Mouse (Mus musculus) liver, embryonic 13.5 days (tissue): ENCODE results near the gene Mto1. TPM values are rescaled to one million over a fixed set of nuclear protein-coding genes. Genes with fewer than 3 reads are reported as not detected.

Source experiments
- ATAC-seq: fragments of 200-750 bp; cut with Nextera tagmentation; 2 replicates; pipeline ENCODE4 v1.8.0; 2017; ENCODE audit warnings: low read depth, mild to moderate bottlenecking, moderate number of reproducible peaks, moderate library complexity
- DNase-seq: peaks from one replicate; pipeline ENCODE4 v3.0.0; 2022
- H3K27ac ChIP-seq: fragments of 300-500 bp; sonication (generic); 2 replicates; pipeline ENCODE4 v1.5.1; 2015; ENCODE audit warnings: moderate library complexity, mild to moderate bottlenecking, inconsistent platforms
- H3K27me3 ChIP-seq: fragments of 300-500 bp; sonication (generic); 2 replicates; pipeline ENCODE4 v1.6.1; 2015; ENCODE audit warnings: mild to moderate bottlenecking, inconsistent platforms
- H3K36me3 ChIP-seq: fragments of 300-500 bp; sonication (generic); 2 replicates; pipeline ENCODE4 v1.6.1; 2015; ENCODE audit warnings: mild to moderate bottlenecking, inconsistent platforms
- H3K4me1 ChIP-seq: fragments of 300-500 bp; sonication (generic); replicated peaks from 2 replicates; pipeline ENCODE4 v1.6.1; 2015; ENCODE audit warnings: inconsistent platforms
- H3K4me2 ChIP-seq: fragments of 300-500 bp; sonication (generic); 2 replicates; pipeline ENCODE4 v1.6.1; 2015; ENCODE audit warnings: inconsistent platforms, mild to moderate bottlenecking, moderate library complexity
- H3K4me3 ChIP-seq: fragments of 300-500 bp; sonication (generic); replicated peaks from 2 replicates; pipeline ENCODE4 v1.5.1; 2015; ENCODE audit warnings: mild to moderate bottlenecking, inconsistent platforms
- H3K9ac ChIP-seq: fragments of 300-500 bp; sonication (generic); 2 replicates; pipeline ENCODE4 v1.6.1; 2015; ENCODE audit warnings: mild to moderate bottlenecking, inconsistent platforms
- H3K9me3 ChIP-seq: fragments of 300-500 bp; sonication (generic); replicated peaks from 2 replicates; pipeline ENCODE4 v1.6.1; 2016; ENCODE audit warnings: inconsistent platforms
- WGBS: fragments of 180-500 bp; shearing (Covaris S2); methylation state at CpG from one replicate; pipeline ENCODE4 v1.1.7; 2015; ENCODE audit not compliant: insufficient replicate concordance; 5-methylcytosine and 5-hydroxymethylcytosine counted together
- polyA plus RNA-seq: library from polyadenylated mRNA; unstranded; fragments of >200 nt; fragmentation: Nextera tagmentation; extraction: Ambion mirVana; gene quantifications from 2 replicates; pipeline ENCODE4 v1.2.1, GENCODE M21; 2015

Mto1 gene
- polyA plus RNA-seq, 1 experiment from 2014 or later: 23.4 TPM

- DNase-seq (peak; percentile 16), ATAC-seq (peak; percentile 35)
- Histone ChIP-seq H3K9ac (peak within 1 kb of the TSS; percentile 64), H3K27ac (no peak within 1 kb of the TSS), H3K4me1 (peaks cover 19% of the 10 kb centered on the region), H3K4me3 (peak within 1 kb of the TSS; percentile 57), H3K36me3 (no peaks in the 10 kb centered on the region), H3K4me2 (peak within 1 kb of the TSS; percentile 79), H3K27me3 (peaks cover 75% of the 10 kb centered on the region), H3K9me3 (no peaks in the 10 kb centered on the region)
- WGBS: under 1% methylated on average over 81 of the region's 81 CpGs
These were observed 5.2 kb upstream of the Mto1 start, which contains the start of gene Cgas for GRCm38 (mm10) chr9:78442579-78443392. TSS of gene Cgas (minus strand) at chr9:78443237.

GRCm38 (mm10) chr9:78447606-78447972 is 419 bp upstream of the Mto1 start:
- Histone ChIP-seq H3K9me3 (no peaks in the 10 kb centered on the region), H3K9ac (peak overlapping the region; percentile 95), H3K27me3 (peaks cover 43% of the 10 kb centered on the region), H3K36me3 (peaks cover 28% of the 10 kb centered on the region), H3K27ac (no peak overlapping the region), H3K4me3 (peak overlapping the region; percentile 95), H3K4me2 (peak overlapping the region; percentile 83), H3K4me1 (peaks cover 36% of the 10 kb centered on the region)
- WGBS: 40% methylated on average over 9 of the region's 9 CpGs
- ATAC-seq: no peak
- no peak for DNase-seq

- H3K36me3 ChIP-seq: peaks cover 53% of the 10 kb centered on the region
- 67% methylated on average over 5 of the region's 5 CpGs for WGBS
- H3K4me1 ChIP-seq: peaks cover 40% of the 10 kb centered on the region
- ATAC-seq (no peak), DNase-seq (no peak)
- peaks cover 16% of the 10 kb centered on the region for H3K27me3 ChIP-seq
- no peak overlapping the region for H3K4me3 ChIP-seq
- H3K27ac ChIP-seq: no peak overlapping the region
- no peaks in the 10 kb centered on the region for H3K9me3 ChIP-seq
- H3K9ac ChIP-seq: no peak overlapping the region
- 0 out of 2 replicates have a peak overlapping the region, but pooled peaks have one; percentile 3 for H3K4me2 ChIP-seq
These were observed 2.4 kb downstream of the Mto1 start for GRCm38 (mm10) chr9:78450404-78450803.

GRCm38 (mm10) chr9:78451382-78451781 is 3.4 kb downstream of the Mto1 start:
- no peak overlapping the region for H3K27ac ChIP-seq

GRCm38 (mm10) chr9:78457026-78457425 is 9.0 kb downstream of the Mto1 start:
- ATAC-seq (no peak), DNase-seq (no peak)
- Histone ChIP-seq H3K9ac (no peak overlapping the region), H3K36me3 (peaks cover 90% of the 10 kb centered on the region), H3K27ac (no peak overlapping the region), H3K27me3 (no peaks in the 10 kb centered on the region), H3K9me3 (no peaks in the 10 kb centered on the region), H3K4me2 (no peak overlapping the region), H3K4me1 (peaks cover 10% of the 10 kb centered on the region), H3K4me3 (no peak overlapping the region)
- WGBS: 87% methylated on average over 8 of the region's 8 CpGs

More at GRCm38 (mm10) chr9:78451382-78451781, 3.4 kb downstream of the Mto1 start:
- Histone ChIP-seq H3K27me3 (peaks cover 7% of the 10 kb centered on the region; the same call in 1 of the 2 replicates), H3K4me1 (peaks cover 40% of the 10 kb centered on the region), H3K9me3 (no peaks in the 10 kb centered on the region), H3K4me3 (no peak overlapping the region), H3K36me3 (peaks cover 61% of the 10 kb centered on the region), H3K9ac (no peak overlapping the region), H3K4me2 (no peak overlapping the region)
- DNase-seq (no peak), ATAC-seq (no peak)
- WGBS: 35% methylated on average over 4 of the region's 4 CpGs

- no peak overlapping the region for H3K4me2 ChIP-seq
- ATAC-seq: no peak
- no peaks in the 10 kb centered on the region for H3K4me1 ChIP-seq
- H3K9me3 ChIP-seq: no peaks in the 10 kb centered on the region
- WGBS: 77% methylated on average over 4 of the region's 4 CpGs
- H3K27me3 ChIP-seq: no peaks in the 10 kb centered on the region
- no peak overlapping the region for H3K4me3 ChIP-seq
- no peak overlapping the region for H3K9ac ChIP-seq
- peaks cover 95% of the 10 kb centered on the region for H3K36me3 ChIP-seq
- no peak for DNase-seq
- no peak overlapping the region for H3K27ac ChIP-seq
These were observed 15.3 kb downstream of the Mto1 start for GRCm38 (mm10) chr9:78463337-78463736.

- 89% methylated on average over 3 of the region's 3 CpGs for WGBS
- H3K36me3 ChIP-seq: peaks cover 95% of the 10 kb centered on the region
These were observed 17.7 kb downstream of the Mto1 start for GRCm38 (mm10) chr9:78465725-78466124.

GRCm38 (mm10) chr9:78473588-78473987 is 25.6 kb downstream of the Mto1 start:
- DNase-seq: no peak
- H3K4me1 ChIP-seq: peaks cover 9% of the 10 kb centered on the region
- no peak overlapping the region for H3K9ac ChIP-seq
- ATAC-seq: no peak
- no peaks in the 10 kb centered on the region for H3K27me3 ChIP-seq
- no peak overlapping the region for H3K4me2 ChIP-seq
- H3K9me3 ChIP-seq: no peaks in the 10 kb centered on the region
- peaks cover 86% of the 10 kb centered on the region for H3K36me3 ChIP-seq
- H3K27ac ChIP-seq: no peak overlapping the region
- H3K4me3 ChIP-seq: no peak overlapping the region
- WGBS: 89% methylated on average over 8 of the region's 8 CpGs

More at GRCm38 (mm10) chr9:78465725-78466124, 17.7 kb downstream of the Mto1 start:
- DNase-seq: no peak
- no peak overlapping the region for H3K4me3 ChIP-seq
- no peak overlapping the region for H3K27ac ChIP-seq
- no peak for ATAC-seq
- H3K9ac ChIP-seq: no peak overlapping the region
- H3K4me1 ChIP-seq: no peaks in the 10 kb centered on the region
- H3K27me3 ChIP-seq: no peaks in the 10 kb centered on the region
- no peak overlapping the region for H3K4me2 ChIP-seq
- no peaks in the 10 kb centered on the region for H3K9me3 ChIP-seq

GRCm38 (mm10) chr9:78474270-78474669 is 26.3 kb downstream of the Mto1 start:
- DNase-seq: no peak
- H3K36me3 ChIP-seq: peaks cover 86% of the 10 kb centered on the region
- WGBS: 73% methylated on average over 2 of the region's 2 CpGs
- no peaks in the 10 kb centered on the region for H3K9me3 ChIP-seq
- H3K4me2 ChIP-seq: no peak overlapping the region
- no peak overlapping the region; the same call in 1 of the 2 replicates for H3K27ac ChIP-seq
- no peak overlapping the region for H3K9ac ChIP-seq
- peaks cover 14% of the 10 kb centered on the region for H3K4me1 ChIP-seq
- H3K4me3 ChIP-seq: no peak overlapping the region
- H3K27me3 ChIP-seq: no peaks in the 10 kb centered on the region
- no peak for ATAC-seq

GRCm38 (mm10) chr9:78474771-78475382 is 26.9 kb downstream of the Mto1 start:
- ATAC-seq (no peak), DNase-seq (no peak)
- Histone ChIP-seq H3K9me3 (no peaks in the 10 kb centered on the region), H3K27me3 (no peaks in the 10 kb centered on the region), H3K4me3 (no peak overlapping the region), H3K36me3 (peaks cover 85% of the 10 kb centered on the region), H3K9ac (no peak overlapping the region), H3K4me1 (peaks cover 18% of the 10 kb centered on the region), H3K27ac (no peak overlapping the region; the same call in 1 of the 2 replicates), H3K4me2 (no peak overlapping the region)
- 84% methylated on average over 5 of the region's 5 CpGs for WGBS

GRCm38 (mm10) chr9:78475383-78475780 is 27.4 kb downstream of the Mto1 start:
- 83% methylated on average over 2 of the region's 2 CpGs for WGBS
- no peak for DNase-seq
- H3K4me2 ChIP-seq: no peak overlapping the region
- no peak overlapping the region for H3K4me3 ChIP-seq
- H3K27ac ChIP-seq: no peak overlapping the region; the same call in 1 of the 2 replicates
- H3K27me3 ChIP-seq: no peaks in the 10 kb centered on the region
- H3K9ac ChIP-seq: no peak overlapping the region
- no peaks in the 10 kb centered on the region for H3K9me3 ChIP-seq
- ATAC-seq: no peak
- H3K4me1 ChIP-seq: peaks cover 18% of the 10 kb centered on the region
- H3K36me3 ChIP-seq: peaks cover 85% of the 10 kb centered on the region
